Mouse (Mus musculus) bone marrow, adult 2 months (tissue): ENCODE data around the gene Trmt2b. TPM values are rescaled to one million over a fixed set of nuclear protein-coding genes. Genes with fewer than 3 reads are reported as not detected.
"Not testable (repeated sequence)": the region's sequence is repeated elsewhere in the genome, so short reads cannot be mapped to it uniquely, and the experiment has no call there.

Source experiments
- H3K27ac ChIP-seq: fragments of 200-500 bp; 2 replicates; pipeline ENCODE4 v1.5.1; 2012; ENCODE audit warnings: low read depth, mild to moderate bottlenecking, control low read depth, inconsistent platforms, low read length; ENCODE audit not compliant: control insufficient read depth, poor library complexity, insufficient read depth
- H3K4me1 ChIP-seq: fragments of 200-500 bp; 2 replicates; pipeline ENCODE4 v1.6.1; 2011; ENCODE audit warnings: low read length; ENCODE audit not compliant: control insufficient read depth, insufficient read depth
- H3K4me3 ChIP-seq: fragments of 200-500 bp; replicated peaks from 2 replicates; pipeline ENCODE3; 2011; ENCODE audit warnings: mild to moderate bottlenecking, low read depth, low read length, control low read depth; ENCODE audit not compliant: control insufficient read depth
- CTCF ChIP-seq: fragments of 200-500 bp; IDR thresholded peaks from 2 replicates; pipeline ENCODE4 v1.5.1; 2011; ENCODE audit warnings: low read length, control low read depth; ENCODE audit not compliant: control insufficient read depth, insufficient read depth
- POLR2A ChIP-seq: fragments of 200-500 bp; IDR thresholded peaks from 2 replicates; pipeline ENCODE4 v1.6.1; 2011; ENCODE audit warnings: low read depth, mild to moderate bottlenecking, control low read depth, low read length, borderline replicate concordance; ENCODE audit not compliant: control insufficient read depth
- WGBS: fragments of 180-500 bp; shearing (Covaris S2); methylation state at CpG from one replicate; pipeline ENCODE4 v1.1.7; 2018; 5-methylcytosine and 5-hydroxymethylcytosine counted together
- polyA plus RNA-seq: library from polyadenylated mRNA; stranded (reverse); fragments of >200 nt; gene quantifications from 2 replicates; pipeline ENCODE4 v1.2.4, GENCODE M21; 2011; ENCODE audit warnings: low replicate concordance; ENCODE audit not compliant: missing spikeins, insufficient read depth, insufficient read length

The Trmt2b gene
- polyA plus RNA-seq, 1 experiment = 9.4 TPM

- Histone ChIP-seq H3K4me1 (no peaks in the 10 kb centered on the region), H3K27ac (no peak overlapping the region), H3K4me3 (no peak overlapping the region)
- 75% methylated on average over 2 of the region's 2 CpGs for WGBS
- TF ChIP-seq CTCF (no peak), POLR2A (no peak)
These were observed 68.3 kb downstream of the Trmt2b start for GRCm38 (mm10) chrX:134208491-134208890.

GRCm38 (mm10) chrX:134187201-134187600 lies 89.6 kb downstream of the Trmt2b start, which contains the start of gene Arl13a:
Gene Arl13a (plus strand): TSS chrX:134187501.
- WGBS = 83% methylated on average over 9 of the region's 9 CpGs
- not testable (repeated sequence) for H3K4me1 ChIP-seq, H3K27ac ChIP-seq, H3K4me3 ChIP-seq

DNA sequence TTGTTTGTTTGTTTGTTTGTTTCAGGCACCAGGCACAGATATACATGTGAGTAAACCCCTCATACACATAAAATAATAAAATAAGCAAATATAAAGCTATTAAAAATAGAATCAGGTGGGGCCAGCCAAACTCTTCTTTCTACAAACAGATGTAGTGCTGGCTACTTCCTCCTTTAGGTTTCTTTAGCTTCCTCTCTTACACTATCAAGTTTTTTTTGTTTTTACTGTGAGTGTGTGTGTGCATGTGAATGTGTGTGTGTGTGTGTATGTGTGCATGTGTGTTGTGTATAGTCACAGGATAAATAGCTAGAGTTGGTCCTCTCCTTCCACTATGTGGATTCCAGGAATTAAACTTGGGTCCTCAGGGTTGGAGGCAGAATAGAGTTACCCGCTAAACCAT lies 102.1 kb downstream of the Trmt2b start:
- no peaks in the 10 kb centered on the region for H3K4me1 ChIP-seq
- TF ChIP-seq POLR2A = no peak
- H3K4me3 ChIP-seq = no peak overlapping the region
- 100% methylated on average over 1 of the region's 1 CpGs for WGBS
- H3K27ac ChIP-seq = no peak overlapping the region

Other genes starting within 250 kb of the Trmt2b start
- gene Cstf2, start 217.8 kb downstream of the Trmt2b start, polyA plus RNA-seq = 9.3 and 12.1 TPM in 2 replicates
- gene Xkrx, start 114.9 kb downstream of the Trmt2b start, polyA plus RNA-seq = 4.4 and 12.4 TPM in 2 replicates
- gene Arl13a, start 89.5 kb downstream of the Trmt2b start, polyA plus RNA-seq = not detected in 2 replicates
- 0.97 TPM in 1 of 2 replicates, not detected in the other for gene Nox1, start 55.0 kb downstream of the Trmt2b start, polyA plus RNA-seq
- gene Tmem35a, start 18.2 kb upstream of the Trmt2b start, polyA plus RNA-seq = not detected in 2 replicates
- 16.3 and 17.4 TPM in 2 replicates for gene Cenpi, start 31.1 kb upstream of the Trmt2b start, polyA plus RNA-seq
- 0.84 and 2.0 TPM in 2 replicates for gene Drp2, start 127.6 kb upstream of the Trmt2b start, polyA plus RNA-seq
- gene Taf7l, start 199.5 kb upstream of the Trmt2b start, polyA plus RNA-seq = not detected in 2 replicates